Mouse (Mus musculus) brain, embryonic 14.5 days (tissue): ENCODE measurements around the gene Crmp1.

Experiments
- CTCF ChIP-seq: fragments of 200-500 bp; IDR thresholded peaks from 2 replicates; pipeline ENCODE4 v1.5.1; 2012; ENCODE audit warnings: inconsistent platforms, mild to moderate bottlenecking, moderate library complexity, borderline replicate concordance; ENCODE audit not compliant: insufficient read depth, insufficient read length; ENCODE audit errors: extremely low read depth
- POLR2A ChIP-seq: fragments of 200-500 bp; IDR thresholded peaks from 2 replicates; pipeline ENCODE4 v1.6.1; 2012; ENCODE audit warnings: mild to moderate bottlenecking, inconsistent platforms, borderline replicate concordance; ENCODE audit not compliant: poor library complexity, insufficient read depth, insufficient read length, severe bottlenecking; ENCODE audit errors: extremely low read depth

- TF ChIP-seq POLR2A (no peak), CTCF (no peak)
Measured at GRCm38 (mm10) chr5:37233010-37233557, 8.7 kb upstream of the Crmp1 start.
